Mouse (Mus musculus): Measurements from ENCODE around the gene Jazf1.

Jazf1 gene

GRCm38 (mm10) chr6:52796035-52796598 lies 272.3 kb downstream of the Jazf1 start:
- no peak for TF ChIP-seq GATA4 (IDR thresholded peaks at IDR 0.05; ENCODE audit: insufficient replicate concordance, low read length)

GRCm38 (mm10) chr6:52795029-52795841 lies 273.2 kb downstream of the Jazf1 start:
- TF ChIP-seq GATA4 (IDR thresholded peaks at IDR 0.05; ENCODE audit: insufficient replicate concordance, low read length): no peak

DNA sequence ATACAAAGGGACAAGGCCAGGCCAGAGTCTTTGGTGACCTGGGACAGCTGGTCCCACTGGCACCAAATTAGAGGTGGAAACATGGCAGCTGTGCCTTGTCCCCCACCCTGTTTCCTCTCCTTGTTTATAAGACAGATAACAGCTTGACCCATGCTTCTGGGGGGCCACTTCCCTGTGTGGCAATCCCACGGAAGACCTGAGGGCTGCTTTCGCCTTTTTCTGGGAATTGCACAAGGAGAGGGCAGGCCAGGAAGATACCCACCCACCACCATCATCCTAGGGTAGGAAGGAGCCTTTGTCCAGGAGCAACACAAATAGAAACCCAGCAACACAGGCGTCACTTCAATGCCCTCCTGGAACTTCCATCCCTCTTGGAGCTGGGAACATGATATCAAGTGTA lies 276.0 kb downstream of the Jazf1 start:
- no peak for TF ChIP-seq GATA4 (IDR thresholded peaks at IDR 0.05; ENCODE audit: insufficient replicate concordance, low read length)

DNA sequence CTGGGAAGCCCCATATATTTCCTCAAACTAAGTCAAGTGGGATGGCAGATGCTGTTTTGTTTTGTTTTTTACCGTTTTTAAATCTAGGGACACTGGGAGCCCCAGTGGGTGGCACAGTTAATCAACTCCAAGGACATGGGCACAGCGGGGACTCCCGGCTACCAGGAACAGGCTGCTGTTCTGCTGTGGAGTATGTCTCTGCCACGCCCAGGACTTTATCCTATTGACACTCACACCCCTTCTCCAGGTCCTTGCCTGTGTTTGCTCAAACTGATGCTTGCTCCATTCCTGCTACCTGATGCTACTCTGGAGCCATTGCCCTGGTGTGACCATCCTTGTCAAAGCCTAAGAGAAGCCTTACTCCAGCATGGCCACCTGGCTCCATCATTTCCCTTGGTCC lies 277.6 kb downstream of the Jazf1 start:
- TF ChIP-seq GATA4 (IDR thresholded peaks at IDR 0.05; ENCODE audit: insufficient replicate concordance, low read length): no peak

GRCm38 (mm10) chr6:52790316-52790715 lies 278.1 kb downstream of the Jazf1 start:
- TF ChIP-seq GATA4 (IDR thresholded peaks at IDR 0.05; ENCODE audit: insufficient replicate concordance, low read length): no peak

- TF ChIP-seq GATA4 (IDR thresholded peaks at IDR 0.05; ENCODE audit: insufficient replicate concordance, low read length): no peak
Measured at GRCm38 (mm10) chr6:52779546-52779945, 288.9 kb downstream of the Jazf1 start.

DNA sequence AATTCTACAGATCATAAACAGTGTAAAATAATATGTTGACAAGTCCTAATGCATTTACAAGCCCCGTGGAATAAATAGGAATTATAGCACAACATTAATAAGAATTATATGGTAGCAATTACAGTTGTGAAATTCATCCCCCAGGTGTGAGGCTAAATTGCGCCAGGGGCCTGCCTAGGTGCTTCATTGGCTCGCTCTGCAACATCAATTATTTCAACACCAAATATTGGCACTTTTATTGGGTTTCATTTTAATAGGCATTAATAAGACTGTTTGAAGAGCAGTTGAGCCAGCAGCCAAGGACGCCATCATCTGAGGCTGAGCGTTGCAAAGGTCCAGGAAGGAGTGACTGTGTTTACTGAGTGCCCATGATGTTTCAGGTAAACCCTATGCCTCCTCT lies 289.9 kb downstream of the Jazf1 start:
- TF ChIP-seq GATA4 (IDR thresholded peaks at IDR 0.05; ENCODE audit: insufficient replicate concordance, low read length): no peak

- TF ChIP-seq GATA4 (IDR thresholded peaks at IDR 0.05; ENCODE audit: insufficient replicate concordance, low read length): no peak
Measured at GRCm38 (mm10) chr6:52777034-52777433, 291.4 kb downstream of the Jazf1 start.

DNA sequence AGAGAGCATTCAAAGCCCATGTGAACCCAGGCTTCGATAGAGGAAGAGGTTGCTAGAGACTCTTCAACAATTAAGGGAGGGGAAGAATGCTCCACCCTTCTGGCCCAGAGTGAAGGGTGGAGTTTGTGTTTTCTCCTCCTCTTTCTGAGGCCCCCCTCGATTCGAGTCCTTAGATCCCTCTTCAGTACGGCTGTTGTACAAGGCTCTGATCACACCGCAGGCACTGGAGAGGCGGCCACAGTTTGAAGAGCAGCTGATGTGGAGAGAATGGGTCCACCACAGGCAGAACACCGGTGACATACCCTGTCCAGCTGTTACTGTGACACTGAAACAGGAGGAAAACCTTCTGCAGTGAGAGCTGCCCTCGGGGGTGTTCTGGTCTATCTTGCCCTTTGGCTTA lies 292.5 kb downstream of the Jazf1 start:
- TF ChIP-seq GATA4 (IDR thresholded peaks at IDR 0.05; ENCODE audit: insufficient replicate concordance, low read length): no peak

GRCm38 (mm10) chr6:52775350-52775749 lies 293.1 kb downstream of the Jazf1 start:
- TF ChIP-seq GATA4 (IDR thresholded peaks at IDR 0.05; ENCODE audit: insufficient replicate concordance, low read length): no peak

GRCm38 (mm10) chr6:52773132-52773531 lies 295.3 kb downstream of the Jazf1 start:
- TF ChIP-seq GATA4 (IDR thresholded peaks at IDR 0.05; ENCODE audit: insufficient replicate concordance, low read length): no peak

DNA sequence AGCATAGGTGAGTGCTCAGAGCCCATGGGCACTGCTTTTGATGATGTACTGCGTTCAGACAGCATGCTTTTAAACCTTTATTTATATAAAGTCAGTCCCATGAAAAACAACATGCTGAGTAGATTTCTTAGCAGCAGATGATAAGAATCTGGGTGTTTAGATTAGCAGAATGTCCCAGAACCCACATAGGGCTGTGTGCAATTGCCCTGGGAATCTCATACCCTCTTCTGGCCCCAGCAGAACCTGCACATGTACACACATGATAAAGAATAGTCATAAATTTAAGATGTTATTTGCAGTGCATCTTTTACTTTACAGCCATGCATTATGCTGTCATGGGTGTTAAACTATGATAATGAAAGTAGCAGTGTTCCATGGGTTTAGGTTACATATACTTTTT lies 297.6 kb downstream of the Jazf1 start:
- no peak for TF ChIP-seq GATA4 (IDR thresholded peaks at IDR 0.05; ENCODE audit: insufficient replicate concordance, low read length)

- TF ChIP-seq GATA4 (IDR thresholded peaks at IDR 0.05; ENCODE audit: insufficient replicate concordance, low read length): no peak
Measured at GRCm38 (mm10) chr6:52765206-52765605, 303.2 kb downstream of the Jazf1 start.

- TF ChIP-seq GATA4 (IDR thresholded peaks at IDR 0.05; ENCODE audit: insufficient replicate concordance, low read length): no peak
Measured at GRCm38 (mm10) chr6:52752832-52753231, 315.6 kb downstream of the Jazf1 start.

- no peak for TF ChIP-seq GATA4 (IDR thresholded peaks at IDR 0.05; ENCODE audit: insufficient replicate concordance, low read length)
Measured at GRCm38 (mm10) chr6:52734630-52735029, 333.8 kb downstream of the Jazf1 start.

- TF ChIP-seq GATA4 (IDR thresholded peaks at IDR 0.05; ENCODE audit: insufficient replicate concordance, low read length): no peak
Measured at GRCm38 (mm10) chr6:52730338-52730737, 338.1 kb downstream of the Jazf1 start.
